Mouse (Mus musculus): Measurements from ENCODE around the gene Slc22a15. TPM values are rescaled to one million over a fixed set of nuclear protein-coding genes. Genes with fewer than 3 reads are reported as not detected.
"Not testable (repeated sequence)": the region's sequence is repeated elsewhere in the genome, so short reads cannot be mapped to it uniquely, and the experiment has no call there.

Gene Slc22a15
- polyA plus RNA-seq, 1 experiment from 2014 or later: 4.8 TPM

GRCm38 (mm10) chr3:101827220-101827715 is 97.0 kb downstream of the Slc22a15 start:
- Histone ChIP-seq H3K36me3 (ENCODE audit: poor library complexity, severe bottlenecking) (no peaks in the 10 kb centered on the region), H3K27me3 (no peaks in the 10 kb centered on the region), H3K4me1 (no peaks in the 10 kb centered on the region), H3K9ac (no peak overlapping the region), H3K9me3 (replicated peaks) (no peaks in the 10 kb centered on the region), H3K4me2 (no peak overlapping the region), H3K4me3 (no peak overlapping the region), H3K27ac (no peak overlapping the region)
- no peak for ATAC-seq
- 88% methylated on average over 6 of the region's 6 CpGs for WGBS

- Histone ChIP-seq H3K9me3 (replicated peaks) (no peaks in the 10 kb centered on the region), H3K36me3 (ENCODE audit: poor library complexity, severe bottlenecking) (no peaks in the 10 kb centered on the region), H3K27ac (no peak overlapping the region), H3K27me3 (no peaks in the 10 kb centered on the region), H3K4me2 (no peak overlapping the region), H3K4me3 (no peak overlapping the region), H3K4me1 (no peaks in the 10 kb centered on the region), H3K9ac (no peak overlapping the region)
- no peak for ATAC-seq
- WGBS: 76% methylated on average over 9 of the region's 9 CpGs
Observed at GRCm38 (mm10) chr3:101824338-101824737, 99.9 kb downstream of the Slc22a15 start.

GRCm38 (mm10) chr3:101822052-101822451 is 102.2 kb downstream of the Slc22a15 start:
- 0 out of 2 replicates have a peak, but pooled peaks cover 4% of the 10 kb centered on the region for H3K36me3 ChIP-seq (ENCODE audit: poor library complexity, severe bottlenecking)
- H3K9me3 ChIP-seq (replicated peaks): no peaks in the 10 kb centered on the region
- no peaks in the 10 kb centered on the region for H3K4me1 ChIP-seq
- no peaks in the 10 kb centered on the region for H3K27me3 ChIP-seq
- no peak overlapping the region for H3K4me2 ChIP-seq
- no peak overlapping the region for H3K27ac ChIP-seq
- H3K4me3 ChIP-seq: no peak overlapping the region
- 74% methylated on average over 5 of the region's 5 CpGs for WGBS
- no peak overlapping the region for H3K9ac ChIP-seq
- ATAC-seq: no peak

GRCm38 (mm10) chr3:101820708-101821107 is 103.5 kb downstream of the Slc22a15 start:
- not testable (repeated sequence) for H3K9me3 ChIP-seq (replicated peaks); H3K27me3 ChIP-seq; H3K4me2 ChIP-seq; H3K9ac ChIP-seq; H3K27ac ChIP-seq; H3K4me1 ChIP-seq; H3K4me3 ChIP-seq; ATAC-seq; H3K36me3 ChIP-seq (ENCODE audit: poor library complexity, severe bottlenecking)
- 80% methylated on average over 3 of the region's 3 CpGs for WGBS

GRCm38 (mm10) chr3:101816006-101816405 is 108.2 kb downstream of the Slc22a15 start:
- H3K9me3 ChIP-seq (replicated peaks): no peaks in the 10 kb centered on the region
- H3K27me3 ChIP-seq: no peaks in the 10 kb centered on the region
- H3K9ac ChIP-seq: no peak overlapping the region
- H3K4me2 ChIP-seq: no peak overlapping the region
- ATAC-seq: no peak
- H3K36me3 ChIP-seq (ENCODE audit: poor library complexity, severe bottlenecking): 0 out of 2 replicates have a peak, but pooled peaks cover 4% of the 10 kb centered on the region
- no peak overlapping the region for H3K4me3 ChIP-seq
- no peak overlapping the region for H3K27ac ChIP-seq
- H3K4me1 ChIP-seq: no peaks in the 10 kb centered on the region
- WGBS: 76% methylated on average over 3 of the region's 3 CpGs

GRCm38 (mm10) chr3:101814790-101815189 is 109.5 kb downstream of the Slc22a15 start:
- Histone ChIP-seq H3K4me1 (no peaks in the 10 kb centered on the region), H3K27me3 (no peaks in the 10 kb centered on the region), H3K4me3 (no peak overlapping the region), H3K9ac (no peak overlapping the region), H3K36me3 (ENCODE audit: poor library complexity, severe bottlenecking) (0 out of 2 replicates have a peak, but pooled peaks cover 4% of the 10 kb centered on the region), H3K27ac (no peak overlapping the region), H3K9me3 (replicated peaks) (no peaks in the 10 kb centered on the region), H3K4me2 (no peak overlapping the region)
- no peak for ATAC-seq
- WGBS: 89% methylated on average over 9 of the region's 9 CpGs

- WGBS: 61% methylated on average over 10 of the region's 10 CpGs
- peak; percentile 94 for ATAC-seq
- no peak overlapping the region for H3K4me3 ChIP-seq
- no peak overlapping the region for H3K9ac ChIP-seq
- no peaks in the 10 kb centered on the region for H3K9me3 ChIP-seq (replicated peaks)
- no peak overlapping the region for H3K27ac ChIP-seq
- H3K27me3 ChIP-seq: no peaks in the 10 kb centered on the region; the same call in 1 of the 2 replicates
- peaks cover under 1% of the 10 kb centered on the region; the same call in 1 of the 2 replicates for H3K4me1 ChIP-seq
- no peaks in the 10 kb centered on the region for H3K36me3 ChIP-seq (ENCODE audit: poor library complexity, severe bottlenecking)
- no peak overlapping the region for H3K4me2 ChIP-seq
Observed at GRCm38 (mm10) chr3:101812341-101812962, 111.8 kb downstream of the Slc22a15 start.

- peaks cover 5% of the 10 kb centered on the region for H3K4me1 ChIP-seq
- no peak overlapping the region for H3K4me3 ChIP-seq
- no peak overlapping the region for H3K4me2 ChIP-seq
- H3K9ac ChIP-seq: no peak overlapping the region
- H3K27me3 ChIP-seq: no peaks in the 10 kb centered on the region; the same call in 1 of the 2 replicates
- ATAC-seq: no peak; the same call in 1 of the 2 replicates
- H3K9me3 ChIP-seq (replicated peaks): no peaks in the 10 kb centered on the region
- 83% methylated on average over 4 of the region's 4 CpGs for WGBS
- H3K36me3 ChIP-seq (ENCODE audit: poor library complexity, severe bottlenecking): no peaks in the 10 kb centered on the region
- no peak overlapping the region for H3K27ac ChIP-seq
Observed at GRCm38 (mm10) chr3:101811931-101812330, 112.3 kb downstream of the Slc22a15 start.

GRCm38 (mm10) chr3:101807646-101808045 is 116.6 kb downstream of the Slc22a15 start:
- no peak for ATAC-seq
- no peak overlapping the region for H3K9ac ChIP-seq
- no peaks in the 10 kb centered on the region; the same call in 1 of the 2 replicates for H3K27me3 ChIP-seq
- H3K27ac ChIP-seq: no peak overlapping the region
- H3K4me3 ChIP-seq: no peak overlapping the region
- 96% methylated on average over 6 of the region's 6 CpGs for WGBS
- no peaks in the 10 kb centered on the region for H3K36me3 ChIP-seq (ENCODE audit: poor library complexity, severe bottlenecking)
- no peak overlapping the region for H3K4me2 ChIP-seq
- H3K4me1 ChIP-seq: peaks cover 28% of the 10 kb centered on the region
- no peaks in the 10 kb centered on the region for H3K9me3 ChIP-seq (replicated peaks)

- Histone ChIP-seq H3K27ac (no peak overlapping the region), H3K4me2 (no peak overlapping the region), H3K4me1 (peaks cover 28% of the 10 kb centered on the region), H3K4me3 (no peak overlapping the region), H3K36me3 (ENCODE audit: poor library complexity, severe bottlenecking) (no peaks in the 10 kb centered on the region), H3K9ac (no peak overlapping the region), H3K27me3 (no peaks in the 10 kb centered on the region; the same call in 1 of the 2 replicates), H3K9me3 (replicated peaks) (no peaks in the 10 kb centered on the region)
- ATAC-seq: peak; percentile 36
- WGBS: 19% methylated on average over 4 of the region's 4 CpGs
Observed at GRCm38 (mm10) chr3:101806941-101807340, 117.3 kb downstream of the Slc22a15 start.

- peaks cover 28% of the 10 kb centered on the region for H3K4me1 ChIP-seq
- WGBS: 7% methylated on average over 16 of the region's 16 CpGs
- no peaks in the 10 kb centered on the region for H3K36me3 ChIP-seq (ENCODE audit: poor library complexity, severe bottlenecking)
- H3K27ac ChIP-seq: no peak overlapping the region
- peak overlapping the region; percentile 37 for H3K4me2 ChIP-seq
- no peaks in the 10 kb centered on the region; the same call in 1 of the 2 replicates for H3K27me3 ChIP-seq
- no peak overlapping the region for H3K4me3 ChIP-seq
- H3K9me3 ChIP-seq (replicated peaks): no peaks in the 10 kb centered on the region
- ATAC-seq: peak; percentile 92
- H3K9ac ChIP-seq: no peak overlapping the region
Observed at GRCm38 (mm10) chr3:101806149-101806548, 118.1 kb downstream of the Slc22a15 start.

Data from forebrain, embryonic 13.5 days (tissue).